Comparison of ENCODE assay signal across 8 mouse cellular contexts in genomic region chr1:136726145-136726935, GRCm38 (mm10).
DNase-seq lines count a peak whose midpoint lies in the region; ATAC-seq and TF ChIP-seq lines count a peak whose summit lies in the region.

No protein-coding gene starts in this region.

- H3K4me1 ChIP-seq in hindbrain, postnatal 0 days (ENCODE audit: insufficient read depth, low read length) = no peaks in the 10 kb centered on the region
- 0 out of 2 replicates have a peak, but pooled peaks cover 3% of the 10 kb centered on the region for H3K4me1 ChIP-seq in hindbrain, embryonic 13.5 days (replicated peaks)

- no peaks in the 10 kb centered on the region for H3K36me3 ChIP-seq in hindbrain, postnatal 0 days (ENCODE audit: insufficient read depth, low read length)
- no peaks in the 10 kb centered on the region for H3K36me3 ChIP-seq in hindbrain, embryonic 13.5 days

- 0 out of 2 replicates have a peak overlapping the region, but pooled peaks have one; percentile 16 for H3K4me2 ChIP-seq in hindbrain, postnatal 0 days (ENCODE audit: low read depth, low read length)
- no peak overlapping the region for H3K4me2 ChIP-seq in hindbrain, embryonic 13.5 days

- TF ChIP-seq CTCF in hindbrain, postnatal 0 days (IDR thresholded peaks at IDR 0.05; ENCODE audit: low read depth) = peak; percentile 73

- 46% methylated on average over 11 of the region's 11 CpGs for WGBS in hindbrain, postnatal 0 days
- 55% methylated on average over 11 of the region's 11 CpGs for WGBS in hindbrain, embryonic 13.5 days

- no peak overlapping the region for H3K4me3 ChIP-seq in hindbrain, postnatal 0 days (ENCODE audit: low read length)
- H3K4me3 ChIP-seq in hindbrain, embryonic 13.5 days = no peak overlapping the region

- ATAC-seq in hindbrain, postnatal 0 days = no peak
- no peak for ATAC-seq in hindbrain, embryonic 13.5 days (ENCODE audit: low FRiP score)

- no peak overlapping the region for H3K9ac ChIP-seq in hindbrain, postnatal 0 days (replicated peaks; ENCODE audit: low read length)
- no peak overlapping the region for H3K9ac ChIP-seq in hindbrain, embryonic 13.5 days

- H3K9me3 ChIP-seq in hindbrain, postnatal 0 days (ENCODE audit: low read length) = no peaks in the 10 kb centered on the region
- no peaks in the 10 kb centered on the region for H3K9me3 ChIP-seq in hindbrain, embryonic 13.5 days

- peak; percentile 50 for DNase-seq in hindbrain, postnatal 0 days (ENCODE audit: low spot score)
- DNase-seq in CD4-positive helper T cell, adult 2 months (ENCODE audit: low read depth, low spot score) = peak; percentile 45
- DNase-seq in T-cell, adult 2 months (ENCODE audit: low spot score) = peak; percentile 37
- peak; percentile 49 for DNase-seq in lung, postnatal 36 days
- no peak for DNase-seq in urinary bladder, postnatal 10 days (ENCODE audit: low spot score)
- no peak for DNase-seq in right cerebral cortex, postnatal 36 days (ENCODE audit: low spot score in 2 of 2)
- DNase-seq in ovary, postnatal 10 days (ENCODE audit: low spot score) = no peak

- no peaks in the 10 kb centered on the region for H3K27me3 ChIP-seq in hindbrain, postnatal 0 days (ENCODE audit: insufficient read depth, low read length)
- H3K27me3 ChIP-seq in hindbrain, embryonic 13.5 days = peaks cover 17% of the 10 kb centered on the region

- no peak overlapping the region for H3K27ac ChIP-seq in hindbrain, postnatal 0 days
- H3K27ac ChIP-seq in hindbrain, embryonic 13.5 days = no peak overlapping the region

Comparison
In these comparisons a context has a peak if more than half of its experiments do, and no peak if none do; other contexts are left out.
1. DNase-seq: peak in hindbrain, postnatal 0 days (single experiment), CD4-positive helper T cell, adult 2 months (single experiment), T-cell, adult 2 months (single experiment) and lung, postnatal 36 days (single experiment); none in urinary bladder, postnatal 10 days (single experiment), right cerebral cortex, postnatal 36 days (0 of 2) and ovary, postnatal 10 days (single experiment).